Mouse (Mus musculus): ENCODE measurements around the gene Lias. TPM values are rescaled to one million over a fixed set of nuclear protein-coding genes. Genes with fewer than 3 reads are reported as not detected.

Gene Lias
- polyA plus RNA-seq, 1 experiment from 2014 or later, result 72.5 TPM

DNA sequence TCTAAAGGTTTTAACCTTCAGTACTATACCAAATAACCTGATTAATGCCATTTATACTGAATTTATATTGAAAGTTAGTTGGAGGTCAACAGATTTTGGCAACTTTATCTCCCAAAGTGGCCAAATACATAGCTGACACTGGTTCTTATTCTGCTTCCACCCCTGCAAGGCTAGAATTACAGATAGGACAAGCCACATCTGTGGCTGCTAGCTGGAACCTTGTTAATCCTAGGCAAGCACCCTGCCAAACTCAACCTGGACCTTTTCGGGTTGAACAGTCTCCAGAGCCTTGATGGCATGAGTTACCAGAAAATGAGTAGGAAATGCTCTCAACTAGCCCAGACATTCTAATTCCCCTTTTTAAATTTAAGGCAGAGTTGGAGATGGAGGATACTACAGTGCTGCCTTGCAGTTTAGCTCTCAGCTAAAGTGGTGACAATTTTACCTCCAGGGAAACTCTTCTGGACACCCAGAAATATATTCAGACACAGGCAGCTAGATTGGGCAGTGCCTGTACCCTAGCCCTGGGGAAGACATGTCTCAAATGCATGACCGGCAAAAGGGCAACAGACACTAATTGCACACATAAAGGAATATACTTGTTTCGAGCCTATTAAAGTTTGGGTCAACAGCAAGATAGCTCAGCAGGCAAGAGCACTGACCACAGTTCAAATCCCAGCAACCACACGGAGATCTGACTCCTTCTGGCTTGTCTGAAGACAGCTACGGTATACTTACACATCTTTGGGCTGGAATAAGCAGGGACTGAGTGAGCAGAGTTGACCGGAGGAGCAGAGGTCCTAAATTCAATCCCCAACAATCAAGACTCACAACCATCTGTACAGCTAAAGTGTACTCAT is 4.1 kb upstream of the Lias start:
- peaks cover 15% of the 10 kb centered on the region for H3K4me1 ChIP-seq
- H3K4me3 ChIP-seq, result no peak overlapping the region
- no peaks in the 10 kb centered on the region for H3K27me3 ChIP-seq
- H3K4me2 ChIP-seq, result no peak overlapping the region
- no peak overlapping the region for H3K27ac ChIP-seq
- WGBS, result 74% methylated on average over 6 of the region's 6 CpGs
- ATAC-seq (ENCODE audit: insufficient number of reproducible peaks, insufficient read depth, low FRiP score, low TSS enrichment, low read depth), result no peak
- H3K36me3 ChIP-seq, result peaks cover 39% of the 10 kb centered on the region
- H3K9me3 ChIP-seq, result no peaks in the 10 kb centered on the region
- no peak overlapping the region for H3K9ac ChIP-seq

DNA sequence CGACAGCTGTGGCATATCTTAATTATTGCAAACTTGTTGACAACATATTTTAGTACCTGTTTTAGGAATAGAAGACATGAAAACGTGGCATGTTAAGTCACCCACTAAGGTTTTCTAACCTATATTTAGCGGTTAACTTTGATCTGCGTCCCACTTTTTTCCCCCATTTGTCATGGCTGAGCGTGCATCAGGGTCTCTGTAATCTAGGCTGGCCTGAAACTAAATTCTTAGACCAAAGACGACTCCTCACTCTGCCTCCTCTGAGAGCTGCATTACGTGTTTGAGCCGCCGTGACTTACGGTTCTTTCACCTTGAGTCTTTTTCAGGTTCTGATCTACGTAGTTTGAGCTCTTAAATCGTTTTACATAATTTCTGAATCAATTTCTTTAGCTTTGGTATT is 456 bp downstream of the Lias start:
- no peaks in the 10 kb centered on the region for H3K27me3 ChIP-seq
- H3K4me1 ChIP-seq, result peaks cover 15% of the 10 kb centered on the region
- peak overlapping the region; percentile 63 for H3K4me2 ChIP-seq
- WGBS, result 3% methylated on average over 12 of the region's 12 CpGs
- no peak for ATAC-seq (ENCODE audit: insufficient number of reproducible peaks, insufficient read depth, low FRiP score, low TSS enrichment, low read depth)
- no peaks in the 10 kb centered on the region for H3K9me3 ChIP-seq
- peaks cover 60% of the 10 kb centered on the region for H3K36me3 ChIP-seq
- peak overlapping the region; percentile 86 for H3K4me3 ChIP-seq
- peak overlapping the region; percentile 95; the same call in 1 of the 2 replicates for H3K27ac ChIP-seq
- H3K9ac ChIP-seq, result peak overlapping the region; percentile 99

DNA sequence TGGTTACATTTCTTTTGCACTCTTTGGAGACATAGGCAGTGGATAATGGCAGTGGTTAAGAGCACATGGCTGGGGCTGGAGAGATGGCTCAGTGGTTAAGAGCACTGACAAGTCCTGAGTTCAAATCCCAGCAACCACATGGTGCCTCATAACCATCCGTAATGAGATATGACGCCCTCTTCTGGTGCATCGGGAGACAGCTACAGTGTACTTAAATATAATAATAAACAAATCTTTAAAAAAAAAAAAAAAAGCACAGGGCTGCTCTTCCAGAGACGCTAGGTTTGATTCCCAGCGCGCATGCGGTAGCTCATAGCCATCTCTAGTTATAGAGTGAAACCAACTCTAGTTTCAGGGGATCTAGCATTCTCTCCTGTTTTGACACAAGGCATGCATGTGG is 3.1 kb downstream of the Lias start:
- Histone ChIP-seq H3K9me3 (no peaks in the 10 kb centered on the region), H3K27me3 (no peaks in the 10 kb centered on the region), H3K36me3 (peaks cover 53% of the 10 kb centered on the region), H3K4me3 (no peak overlapping the region), H3K4me2 (no peak overlapping the region), H3K4me1 (peaks cover 9% of the 10 kb centered on the region), H3K9ac (no peak overlapping the region), H3K27ac (no peak overlapping the region)
- WGBS, result 94% methylated on average over 7 of the region's 7 CpGs
- ATAC-seq (ENCODE audit: insufficient number of reproducible peaks, insufficient read depth, low FRiP score, low TSS enrichment, low read depth), result no peak

DNA sequence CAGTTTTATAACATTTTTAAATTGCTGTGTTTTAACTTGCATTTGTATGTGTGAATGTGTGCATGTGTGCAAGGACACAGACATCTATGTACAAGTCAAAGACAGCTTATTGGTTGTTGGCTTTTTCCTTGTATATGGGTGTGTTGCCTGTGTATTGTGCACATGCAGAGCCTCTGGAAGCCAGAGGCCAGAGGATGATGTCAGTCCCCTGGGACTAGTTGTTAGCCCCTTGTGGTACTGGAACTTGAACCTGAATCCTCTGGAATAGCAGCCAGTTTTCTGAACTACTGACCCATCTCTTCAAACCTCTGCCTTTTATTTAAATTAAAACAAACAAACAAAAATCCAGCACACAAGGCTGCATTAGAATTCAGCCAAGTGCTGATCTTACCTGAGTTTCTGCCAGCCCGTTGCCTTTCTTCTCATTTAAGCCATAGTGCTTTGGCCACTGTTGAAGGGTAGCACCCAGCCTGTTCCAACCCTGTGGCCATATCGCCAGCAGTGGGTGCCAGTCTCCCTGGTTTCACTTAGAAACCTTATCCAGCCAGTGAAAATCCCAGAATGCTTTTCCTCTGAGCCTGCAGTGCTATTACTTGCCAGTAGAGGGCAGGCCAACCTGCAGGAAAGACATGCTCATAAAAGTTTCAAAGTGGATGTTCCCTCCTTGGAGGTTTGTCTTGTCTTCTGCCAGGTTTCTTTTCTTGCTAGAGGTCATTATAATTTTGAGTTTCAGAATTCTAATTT is 10.1 kb downstream of the Lias start:
- H3K4me2 ChIP-seq, result no peak overlapping the region
- 29% methylated on average over 2 of the region's 2 CpGs for WGBS
- no peak overlapping the region for H3K9ac ChIP-seq
- H3K4me3 ChIP-seq, result no peak overlapping the region
- H3K27me3 ChIP-seq, result no peaks in the 10 kb centered on the region
- H3K9me3 ChIP-seq, result no peaks in the 10 kb centered on the region
- no peak for ATAC-seq (ENCODE audit: insufficient number of reproducible peaks, insufficient read depth, low FRiP score, low TSS enrichment, low read depth)
- no peaks in the 10 kb centered on the region for H3K4me1 ChIP-seq
- no peak overlapping the region for H3K27ac ChIP-seq
- H3K36me3 ChIP-seq, result peaks cover 79% of the 10 kb centered on the region

DNA sequence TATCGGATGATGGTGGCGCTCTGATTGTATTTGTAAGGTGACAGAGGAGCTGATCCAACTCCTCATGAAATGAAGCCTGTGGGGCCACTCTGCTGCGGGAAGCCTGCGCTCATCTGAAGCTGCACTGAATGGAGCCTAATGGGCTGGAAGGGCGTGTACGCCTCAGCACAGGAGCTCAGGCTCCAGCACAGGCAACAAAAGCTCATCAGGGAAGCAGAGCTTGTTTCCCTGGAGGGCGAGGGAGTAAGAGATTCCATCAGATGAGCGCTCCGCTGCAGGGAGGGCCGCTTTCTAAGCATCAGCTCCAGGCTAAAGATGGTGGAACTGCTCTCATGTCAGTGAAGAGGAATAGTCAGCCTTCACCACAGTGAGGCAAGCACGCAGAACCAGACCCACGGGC is 16.7 kb downstream of the Lias start:
- no peak overlapping the region for H3K4me2 ChIP-seq
- peaks cover 82% of the 10 kb centered on the region for H3K36me3 ChIP-seq
- no peak overlapping the region for H3K27ac ChIP-seq
- H3K27me3 ChIP-seq, result no peaks in the 10 kb centered on the region
- 0 out of 2 replicates have a peak overlapping the region, but pooled peaks have one; percentile 1 for H3K9ac ChIP-seq
- no peak overlapping the region for H3K4me3 ChIP-seq
- ATAC-seq (ENCODE audit: insufficient number of reproducible peaks, insufficient read depth, low FRiP score, low TSS enrichment, low read depth), result no peak
- 42% methylated on average over 12 of the region's 12 CpGs for WGBS
- no peaks in the 10 kb centered on the region for H3K4me1 ChIP-seq
- H3K9me3 ChIP-seq, result no peaks in the 10 kb centered on the region

DNA sequence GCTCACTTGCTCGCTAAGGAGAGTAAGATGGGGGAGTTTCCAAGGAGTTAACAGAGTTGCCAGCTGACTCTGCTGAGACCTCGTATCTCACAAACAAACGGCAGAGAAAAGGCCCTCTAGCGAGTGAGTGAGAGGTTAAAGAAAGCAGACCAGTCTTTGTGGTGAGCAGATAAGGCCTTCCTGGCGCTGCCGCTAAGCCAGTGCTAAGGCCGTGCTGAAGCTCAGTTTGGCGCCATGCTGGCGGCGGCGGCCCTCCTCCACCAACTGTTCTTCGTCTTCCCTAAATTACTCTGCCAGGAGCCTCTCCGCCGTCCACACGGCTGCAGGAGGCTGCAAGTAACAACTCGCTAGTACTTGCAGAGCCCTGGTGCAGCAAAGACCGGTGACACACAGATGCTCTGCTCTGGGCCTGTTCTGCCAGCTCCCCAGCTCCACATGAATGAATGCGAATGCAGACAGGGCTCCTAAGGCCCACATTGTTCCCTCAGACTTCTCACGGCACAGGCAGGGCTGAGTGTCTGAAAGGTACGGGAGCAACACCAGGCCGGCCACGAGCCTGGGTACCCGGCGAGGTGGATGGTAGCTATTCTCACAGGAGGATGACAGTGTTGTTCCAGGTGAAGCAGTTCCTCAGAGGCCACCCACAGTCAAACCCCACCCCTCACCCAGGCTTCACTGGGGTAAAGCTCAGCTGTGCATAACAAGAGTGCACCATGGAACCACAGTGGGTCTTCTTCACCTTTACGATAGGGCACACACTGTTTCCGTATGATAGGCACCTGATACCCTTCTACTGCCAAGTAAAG is 24.6 kb downstream of the Lias start:
- peak; percentile 83 for ATAC-seq (ENCODE audit: insufficient number of reproducible peaks, insufficient read depth, low FRiP score, low TSS enrichment, low read depth)
- Histone ChIP-seq H3K9ac (peak overlapping the region; percentile 63), H3K9me3 (no peaks in the 10 kb centered on the region), H3K4me3 (no peak overlapping the region), H3K27ac (peak overlapping the region; percentile 92), H3K36me3 (peaks cover 55% of the 10 kb centered on the region), H3K27me3 (no peaks in the 10 kb centered on the region), H3K4me2 (peak overlapping the region; percentile 40), H3K4me1 (peaks cover 10% of the 10 kb centered on the region)
- WGBS, result 19% methylated on average over 26 of the region's 26 CpGs

DNA sequence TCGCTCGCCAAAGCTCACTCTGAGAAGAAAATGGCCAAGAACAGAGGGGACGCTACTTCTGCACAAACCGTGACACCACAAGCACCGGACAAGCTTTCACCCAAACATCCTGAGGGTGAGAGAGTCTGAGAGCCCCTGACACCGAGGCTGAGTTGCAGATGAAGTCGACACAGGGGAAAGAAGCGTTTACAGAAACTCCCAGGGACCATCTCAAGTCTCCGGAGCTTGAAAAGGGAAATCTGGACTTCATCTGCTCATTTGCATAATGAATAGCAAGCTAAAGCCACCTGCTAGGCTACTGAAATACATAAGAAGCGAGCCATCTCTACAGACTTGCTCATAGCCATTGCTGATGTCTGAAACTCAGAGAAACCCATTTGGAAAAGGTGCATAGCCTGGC is 27.8 kb downstream of the Lias start:
- Histone ChIP-seq H3K4me2 (no peak overlapping the region), H3K27ac (no peak overlapping the region), H3K9me3 (no peaks in the 10 kb centered on the region), H3K36me3 (peaks cover 67% of the 10 kb centered on the region), H3K4me3 (no peak overlapping the region), H3K9ac (no peak overlapping the region), H3K4me1 (peaks cover 10% of the 10 kb centered on the region), H3K27me3 (no peaks in the 10 kb centered on the region)
- WGBS, result 75% methylated on average over 10 of the region's 10 CpGs
- no peak for ATAC-seq (ENCODE audit: insufficient number of reproducible peaks, insufficient read depth, low FRiP score, low TSS enrichment, low read depth)

DNA sequence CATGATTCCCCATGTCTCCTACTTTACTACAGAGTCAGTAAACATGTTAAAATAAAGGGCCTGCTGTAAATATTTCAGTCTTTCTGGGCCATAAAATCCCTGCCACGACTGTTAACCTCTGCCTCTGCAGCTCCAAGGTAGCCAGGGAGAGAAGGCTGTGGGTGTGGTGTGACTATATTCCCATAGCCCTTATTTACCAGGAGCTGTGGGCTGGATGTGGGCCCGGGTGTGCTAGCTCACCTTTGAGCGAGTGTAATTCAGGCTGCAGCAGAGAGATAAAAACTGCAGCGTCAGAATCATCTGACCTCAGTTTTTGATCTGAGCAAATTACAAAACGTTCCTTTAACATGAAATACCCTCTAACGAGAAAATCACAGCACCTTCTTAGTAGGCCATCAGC is 29.5 kb downstream of the Lias start:
- peaks cover 8% of the 10 kb centered on the region for H3K4me1 ChIP-seq
- 80% methylated on average over 6 of the region's 6 CpGs for WGBS
- H3K27me3 ChIP-seq, result no peaks in the 10 kb centered on the region
- H3K9me3 ChIP-seq, result no peaks in the 10 kb centered on the region
- no peak overlapping the region for H3K27ac ChIP-seq
- no peak for ATAC-seq (ENCODE audit: insufficient number of reproducible peaks, insufficient read depth, low FRiP score, low TSS enrichment, low read depth)
- H3K4me2 ChIP-seq, result no peak overlapping the region
- no peak overlapping the region for H3K9ac ChIP-seq
- H3K4me3 ChIP-seq, result no peak overlapping the region
- peaks cover 81% of the 10 kb centered on the region for H3K36me3 ChIP-seq

DNA sequence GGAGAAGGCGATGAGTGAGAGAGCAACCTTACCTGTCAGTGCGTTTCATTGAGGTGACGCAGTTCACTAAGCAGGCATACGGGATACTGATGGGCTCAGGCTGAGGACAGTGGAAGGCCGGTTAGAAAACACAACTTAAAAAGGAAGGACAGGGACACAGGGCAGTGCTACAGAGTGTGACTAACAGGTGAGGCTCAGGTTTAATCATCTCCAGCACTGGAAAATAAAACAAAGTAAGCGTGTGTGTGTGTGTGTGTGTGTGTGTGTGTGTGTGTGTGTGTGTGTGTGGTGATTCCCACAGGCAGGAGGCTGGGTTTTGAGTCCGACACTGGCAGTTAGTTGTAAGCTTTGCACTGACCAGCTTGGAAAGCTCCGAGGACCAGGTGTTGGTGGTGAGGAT is 31.5 kb downstream of the Lias start:
- no peak overlapping the region for H3K27ac ChIP-seq
- H3K4me2 ChIP-seq, result no peak overlapping the region
- H3K36me3 ChIP-seq, result peaks cover 83% of the 10 kb centered on the region
- no peak overlapping the region for H3K4me3 ChIP-seq
- H3K9me3 ChIP-seq, result no peaks in the 10 kb centered on the region
- no peaks in the 10 kb centered on the region for H3K27me3 ChIP-seq
- ATAC-seq (ENCODE audit: insufficient number of reproducible peaks, insufficient read depth, low FRiP score, low TSS enrichment, low read depth), result no peak
- no peaks in the 10 kb centered on the region for H3K4me1 ChIP-seq
- WGBS, result 94% methylated on average over 8 of the region's 8 CpGs
- no peak overlapping the region for H3K9ac ChIP-seq

DNA sequence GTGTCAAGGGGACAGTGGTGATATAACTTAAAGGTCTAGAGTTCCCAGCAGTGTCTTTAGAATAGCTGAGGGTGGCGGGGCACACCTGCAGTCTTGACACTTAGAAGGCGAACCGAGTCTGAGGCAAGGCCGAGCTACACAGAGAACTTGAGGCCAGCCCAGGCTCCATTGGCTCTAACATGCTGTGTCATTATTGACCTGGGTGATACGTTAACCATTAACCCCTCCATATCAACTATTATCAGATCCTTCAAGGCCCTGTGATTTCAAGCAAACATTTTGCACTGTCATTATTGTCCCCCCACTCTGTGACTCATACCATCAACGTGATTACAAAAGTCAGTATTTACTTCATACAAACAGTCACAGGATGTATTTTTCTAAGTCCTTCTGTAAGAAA is 32.9 kb downstream of the Lias start:
- Histone ChIP-seq H3K4me1 (no peaks in the 10 kb centered on the region), H3K9me3 (no peaks in the 10 kb centered on the region), H3K27me3 (no peaks in the 10 kb centered on the region), H3K36me3 (peaks cover 70% of the 10 kb centered on the region), H3K4me2 (no peak overlapping the region), H3K9ac (no peak overlapping the region), H3K27ac (no peak overlapping the region), H3K4me3 (no peak overlapping the region)
- ATAC-seq (ENCODE audit: insufficient number of reproducible peaks, insufficient read depth, low FRiP score, low TSS enrichment, low read depth), result no peak
- 90% methylated on average over 6 of the region's 6 CpGs for WGBS

DNA sequence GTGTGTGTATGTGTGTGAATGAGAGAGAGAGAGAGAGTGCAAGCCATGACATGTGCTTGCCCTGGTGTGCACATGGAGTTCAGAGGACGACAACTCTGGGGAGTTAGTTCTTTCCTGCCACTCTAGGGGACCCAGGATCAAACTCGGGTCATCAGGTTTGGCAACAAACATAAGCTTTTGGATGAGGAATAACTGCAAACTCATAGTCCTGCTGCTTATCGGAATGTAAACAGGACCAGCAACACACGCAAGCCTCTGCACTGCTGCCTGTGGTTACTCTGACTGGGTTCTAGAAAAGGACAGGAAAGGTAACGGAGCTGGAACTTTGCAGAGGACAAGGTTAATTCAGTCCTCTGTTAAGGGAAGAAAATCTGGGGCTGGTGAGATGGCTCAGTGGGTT is 34.0 kb downstream of the Lias start:
- no peak overlapping the region for H3K4me3 ChIP-seq
- no peaks in the 10 kb centered on the region for H3K27me3 ChIP-seq
- no peak for ATAC-seq (ENCODE audit: insufficient number of reproducible peaks, insufficient read depth, low FRiP score, low TSS enrichment, low read depth)
- no peak overlapping the region for H3K27ac ChIP-seq
- no peak overlapping the region for H3K4me2 ChIP-seq
- H3K9ac ChIP-seq, result no peak overlapping the region
- H3K9me3 ChIP-seq, result no peaks in the 10 kb centered on the region
- WGBS, result 87% methylated on average over 5 of the region's 5 CpGs
- H3K4me1 ChIP-seq, result no peaks in the 10 kb centered on the region
- peaks cover 66% of the 10 kb centered on the region for H3K36me3 ChIP-seq
